Mouse (Mus musculus): Measurements from ENCODE around the gene Itih5.

The Itih5 gene

GRCm38 (mm10) chr2:10261337-10261736, 108.0 kb downstream of the Itih5 start:
- WGBS: 86% methylated on average over 5 of the region's 5 CpGs

- WGBS: 61% methylated on average over 5 of the region's 5 CpGs
These were observed 109.4 kb downstream of the Itih5 start for GRCm38 (mm10) chr2:10262722-10263121.

- WGBS: 57% methylated on average over 7 of the region's 7 CpGs
These were observed 110.6 kb downstream of the Itih5 start for GRCm38 (mm10) chr2:10263909-10264489.

- WGBS: 68% methylated on average over 5 of the region's 5 CpGs
These were observed 112.5 kb downstream of the Itih5 start for GRCm38 (mm10) chr2:10265881-10266280.

GRCm38 (mm10) chr2:10272604-10273115, 119.3 kb downstream of the Itih5 start:
- 82% methylated on average over 9 of the region's 9 CpGs for WGBS

- 71% methylated on average over 3 of the region's 3 CpGs for WGBS
These were observed 120.2 kb downstream of the Itih5 start for GRCm38 (mm10) chr2:10273541-10274050.

- 37% methylated on average over 2 of the region's 2 CpGs for WGBS
These were observed 122.8 kb downstream of the Itih5 start for GRCm38 (mm10) chr2:10276194-10276593.

- 71% methylated on average over 5 of the region's 5 CpGs for WGBS
These were observed 130.3 kb downstream of the Itih5 start for GRCm38 (mm10) chr2:10283686-10284085.

- 45% methylated on average over 10 of the region's 10 CpGs for WGBS
These were observed 131.4 kb downstream of the Itih5 start for GRCm38 (mm10) chr2:10284636-10285270.

GRCm38 (mm10) chr2:10285975-10286374, 132.6 kb downstream of the Itih5 start:
- 59% methylated on average over 13 of the region's 13 CpGs for WGBS

- WGBS: 13% methylated on average over 12 of the region's 12 CpGs
These were observed 134.9 kb downstream of the Itih5 start for GRCm38 (mm10) chr2:10288142-10288831.

GRCm38 (mm10) chr2:10288881-10289280, 135.5 kb downstream of the Itih5 start:
- WGBS: 0% methylated on average over 1 of the region's 1 CpGs

- 87% methylated on average over 7 of the region's 7 CpGs for WGBS
These were observed 136.7 kb downstream of the Itih5 start for GRCm38 (mm10) chr2:10290115-10290514.

GRCm38 (mm10) chr2:10293556-10294206, 140.3 kb downstream of the Itih5 start:
- 47% methylated on average over 10 of the region's 10 CpGs for WGBS

GRCm38 (mm10) chr2:10295908-10296307, 142.5 kb downstream of the Itih5 start:
- 26% methylated on average over 11 of the region's 11 CpGs for WGBS

GRCm38 (mm10) chr2:10300244-10300643, 146.9 kb downstream of the Itih5 start:
- WGBS: 55% methylated on average over 7 of the region's 7 CpGs

GRCm38 (mm10) chr2:10300771-10301170, 147.4 kb downstream of the Itih5 start:
- 33% methylated on average over 10 of the region's 10 CpGs for WGBS

GRCm38 (mm10) chr2:10301391-10301790, 148.0 kb downstream of the Itih5 start:
- 80% methylated on average over 3 of the region's 3 CpGs for whole genome bisulfite sequencing

- 95% methylated on average over 9 of the region's 9 CpGs for WGBS
These were observed 148.6 kb downstream of the Itih5 start for GRCm38 (mm10) chr2:10301997-10302396.

GRCm38 (mm10) chr2:10304911-10305310, 151.5 kb downstream of the Itih5 start:
- 68% methylated on average over 3 of the region's 3 CpGs for WGBS
